Mouse (Mus musculus) kidney, postnatal 36 days (tissue): ENCODE data around the gene Mrps25.

Experiments used
- DNase-seq, 2 experiments: peaks; one replicate each; pipeline ENCODE4 v3.0.0; 2021 to 2022; ENCODE audit warnings: mixed read lengths in 2 of 2

Mrps25 gene

DNA sequence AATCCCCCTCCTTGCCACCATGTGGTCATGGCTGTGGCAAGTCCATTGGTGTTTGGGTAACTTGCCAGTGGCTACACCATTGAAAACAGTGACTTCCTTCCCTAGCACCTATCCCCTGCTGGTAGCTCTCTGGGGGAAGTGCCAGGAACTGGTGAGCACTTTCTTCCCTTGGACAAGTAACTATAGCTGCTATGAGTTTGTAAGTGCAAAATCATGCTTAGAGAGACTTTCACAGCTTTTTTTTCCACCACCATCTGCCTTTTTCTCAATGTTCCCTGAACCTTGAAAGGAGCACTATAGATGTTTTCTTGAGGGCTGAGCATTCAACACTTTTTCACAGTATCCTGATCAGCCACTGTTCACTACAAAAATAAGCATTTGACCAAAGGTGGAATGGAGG is 59.3 kb downstream of the Mrps25 start:
- no peak for DNase-seq
